Mouse (Mus musculus): ENCODE results near the gene Wdfy4.

DNA sequence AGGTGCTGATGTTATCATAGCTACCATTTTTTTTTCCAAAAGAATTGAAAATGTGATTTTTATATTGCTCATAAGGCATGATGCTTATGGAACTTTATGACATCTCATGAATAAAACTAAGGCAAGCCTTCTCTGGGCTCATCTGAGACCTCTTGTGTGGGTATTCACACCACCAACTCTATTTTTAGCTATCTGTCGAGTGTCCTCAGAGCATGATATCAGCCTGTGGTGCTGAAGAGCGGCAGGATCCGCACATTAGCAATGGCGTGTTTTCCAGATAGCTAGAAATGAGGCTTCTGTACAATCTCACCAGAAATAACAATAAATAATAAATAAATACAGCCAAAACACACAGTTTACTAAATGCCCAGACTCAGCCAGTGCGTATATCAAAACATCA is 23.1 kb downstream of the Wdfy4 start:
- no peak for TF ChIP-seq EP300 (IDR thresholded peaks at IDR 0.05; ENCODE audit: insufficient read depth, low read depth, low read length)
- TF ChIP-seq CTCF (IDR thresholded peaks at IDR 0.05): no peak
